Mouse (Mus musculus) heart, adult 11 months (tissue): ENCODE data around the gene Rftn2.

Experiments used
- DNase-seq: peaks from one replicate; pipeline ENCODE4 v3.0.0; 2022

Rftn2 gene

GRCm38 (mm10) chr1:55210202-55210965 lies 16.2 kb downstream of the Rftn2 start:
- peak; percentile 91 for DNase-seq

- peak; percentile 54 for DNase-seq
Measured at GRCm38 (mm10) chr1:55208500-55209140, 18.0 kb downstream of the Rftn2 start.

GRCm38 (mm10) chr1:55207561-55207960 lies 19.0 kb downstream of the Rftn2 start:
- no peak for DNase-seq

GRCm38 (mm10) chr1:55205808-55206327 lies 20.7 kb downstream of the Rftn2 start:
- DNase-seq, result peak; percentile 84

GRCm38 (mm10) chr1:55201850-55202752 lies 24.5 kb downstream of the Rftn2 start:
- DNase-seq, result peak; percentile 97

GRCm38 (mm10) chr1:55198719-55199118 lies 27.9 kb downstream of the Rftn2 start:
- DNase-seq, result no peak

- peak; percentile 85 for DNase-seq
Measured at GRCm38 (mm10) chr1:55196327-55197003, 30.1 kb downstream of the Rftn2 start.

- DNase-seq, result no peak
Measured at GRCm38 (mm10) chr1:55195021-55195420, 31.6 kb downstream of the Rftn2 start.

- peak; percentile 78 for DNase-seq
Measured at GRCm38 (mm10) chr1:55194064-55194915, 32.3 kb downstream of the Rftn2 start.

GRCm38 (mm10) chr1:55193316-55193715 lies 33.3 kb downstream of the Rftn2 start:
- DNase-seq, result peak; percentile 96

GRCm38 (mm10) chr1:55192824-55193223 lies 33.8 kb downstream of the Rftn2 start:
- DNase-seq, result peak; percentile 79

- DNase-seq, result peak; percentile 54
Measured at GRCm38 (mm10) chr1:55192015-55192414, 34.6 kb downstream of the Rftn2 start.

GRCm38 (mm10) chr1:55186592-55187210 lies 39.9 kb downstream of the Rftn2 start:
- no peak for DNase-seq

- DNase-seq, result no peak
Measured at GRCm38 (mm10) chr1:55185718-55186117, 40.9 kb downstream of the Rftn2 start.

GRCm38 (mm10) chr1:55182392-55182791 lies 44.2 kb downstream of the Rftn2 start:
- no peak for DNase-seq

GRCm38 (mm10) chr1:55179917-55180566 lies 46.5 kb downstream of the Rftn2 start:
- DNase-seq, result no peak

GRCm38 (mm10) chr1:55174558-55175034 lies 52.0 kb downstream of the Rftn2 start:
- peak; percentile 55 for DNase-seq

- peak; percentile 45 for DNase-seq
Measured at GRCm38 (mm10) chr1:55173720-55174557, 52.6 kb downstream of the Rftn2 start.
